Mouse (Mus musculus) right cerebral cortex, adult 2 months (tissue): Measurements from ENCODE around the gene Fgfr2.

ENCODE experiments used
- DNase-seq, 2 experiments: peaks; one replicate each; pipeline ENCODE4 v3.0.0; 2021 to 2022; ENCODE audit warnings: low spot score in 2 of 2

Gene Fgfr2

GRCm38 (mm10) chr7:130823992-130824391 lies 2299.2 kb downstream of the Fgfr2 start:
- no peak for DNase-seq

GRCm38 (mm10) chr7:130819624-130820023 lies 2303.5 kb downstream of the Fgfr2 start:
- DNase-seq, result peak; percentile 23

GRCm38 (mm10) chr7:130818813-130819212 lies 2304.3 kb downstream of the Fgfr2 start:
- no peak for DNase-seq

- DNase-seq, result no peak
These were observed 2306.9 kb downstream of the Fgfr2 start for GRCm38 (mm10) chr7:130816243-130816642.

GRCm38 (mm10) chr7:130815601-130816000 lies 2307.5 kb downstream of the Fgfr2 start:
- DNase-seq, result peak in 1 of 2 experiments; percentile 44

GRCm38 (mm10) chr7:130812407-130812806 lies 2310.7 kb downstream of the Fgfr2 start:
- DNase-seq, result no peak

- DNase-seq, result no peak
These were observed 2312.9 kb downstream of the Fgfr2 start for GRCm38 (mm10) chr7:130810238-130810637.

GRCm38 (mm10) chr7:130808694-130809093 lies 2314.5 kb downstream of the Fgfr2 start:
- no peak for DNase-seq

GRCm38 (mm10) chr7:130807749-130808148 lies 2315.4 kb downstream of the Fgfr2 start:
- peak; percentile 72 to 73 for DNase-seq

- DNase-seq, result no peak
These were observed 2318.2 kb downstream of the Fgfr2 start for GRCm38 (mm10) chr7:130804991-130805390.

- no peak for DNase-seq
These were observed 2319.8 kb downstream of the Fgfr2 start for GRCm38 (mm10) chr7:130803251-130803825.

- DNase-seq, result no peak
These were observed 2321.3 kb downstream of the Fgfr2 start for GRCm38 (mm10) chr7:130801811-130802210.

- DNase-seq, result no peak
These were observed 2322.5 kb downstream of the Fgfr2 start for GRCm38 (mm10) chr7:130800681-130801080.

GRCm38 (mm10) chr7:130799418-130799817 lies 2323.7 kb downstream of the Fgfr2 start:
- DNase-seq, result no peak

GRCm38 (mm10) chr7:130797524-130797923 lies 2325.6 kb downstream of the Fgfr2 start:
- DNase-seq, result no peak

- DNase-seq, result no peak
These were observed 2326.4 kb downstream of the Fgfr2 start for GRCm38 (mm10) chr7:130796786-130797185.

GRCm38 (mm10) chr7:130793671-130794070 lies 2329.5 kb downstream of the Fgfr2 start:
- DNase-seq, result no peak

GRCm38 (mm10) chr7:130789456-130789855 lies 2333.7 kb downstream of the Fgfr2 start:
- no peak for DNase-seq

- no peak for DNase-seq
These were observed 2334.2 kb downstream of the Fgfr2 start for GRCm38 (mm10) chr7:130788950-130789349.

- no peak for DNase-seq
These were observed 2335.6 kb downstream of the Fgfr2 start for GRCm38 (mm10) chr7:130787537-130787936.

- DNase-seq, result no peak
These were observed 2336.4 kb downstream of the Fgfr2 start for GRCm38 (mm10) chr7:130786708-130787107.

GRCm38 (mm10) chr7:130785923-130786575 lies 2337.1 kb downstream of the Fgfr2 start:
- no peak for DNase-seq

GRCm38 (mm10) chr7:130782501-130783050 lies 2340.6 kb downstream of the Fgfr2 start:
- no peak for DNase-seq
